Mouse (Mus musculus): ENCODE measurements at regions not wholly inside any gene's neighbourhood (a gene's known extent, or its start where the extent isn't known, plus 50 kb on each side); places are given as distances from the start of the nearest gene placed in this dataset.
A peak's percentile ranks its signal among the peaks of the same experiment; 100 is the strongest.

DNA sequence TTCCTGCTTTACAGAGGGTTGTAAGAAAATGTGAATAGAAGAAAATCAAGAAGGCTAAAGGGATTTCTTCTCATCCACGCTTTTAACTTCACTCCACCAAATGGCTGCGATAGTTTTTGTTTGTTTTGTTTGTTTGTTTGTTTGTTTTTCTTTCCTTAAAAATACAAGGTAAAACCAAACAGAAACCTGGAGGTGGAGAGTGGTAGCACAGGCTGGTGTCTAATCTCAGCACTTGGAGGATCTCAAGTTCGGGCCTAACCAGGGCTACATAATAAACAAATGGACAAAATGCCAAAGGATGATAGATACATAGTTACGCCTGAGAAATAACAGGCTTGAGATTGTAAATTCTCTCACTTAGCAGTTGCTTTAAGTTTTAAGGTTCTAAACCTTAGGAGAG, 50.8 kb upstream of the Mboat1 start:
- no peak for DNase-seq

DNA sequence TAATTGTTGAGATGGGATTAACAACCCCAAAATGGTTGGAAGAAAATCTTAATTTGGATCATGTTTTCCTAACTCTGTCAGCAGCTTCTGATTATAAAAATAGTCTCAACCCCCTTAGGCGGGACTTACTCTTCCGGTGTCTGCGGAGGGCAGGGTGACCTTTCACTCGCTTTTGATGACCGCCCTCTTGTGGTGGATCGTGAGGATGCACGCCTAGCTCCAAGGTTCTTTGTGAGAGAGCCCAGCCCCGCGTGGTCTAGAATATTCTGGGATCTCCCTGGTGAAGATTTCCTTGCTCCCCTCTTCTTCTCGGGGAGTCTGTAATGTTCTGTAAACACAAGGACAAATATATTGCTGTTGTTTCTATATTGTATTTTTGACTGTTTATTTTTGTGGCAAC, 51.3 kb upstream of the Mboat1 start:
- DNase-seq, result peak; percentile 93

DNA sequence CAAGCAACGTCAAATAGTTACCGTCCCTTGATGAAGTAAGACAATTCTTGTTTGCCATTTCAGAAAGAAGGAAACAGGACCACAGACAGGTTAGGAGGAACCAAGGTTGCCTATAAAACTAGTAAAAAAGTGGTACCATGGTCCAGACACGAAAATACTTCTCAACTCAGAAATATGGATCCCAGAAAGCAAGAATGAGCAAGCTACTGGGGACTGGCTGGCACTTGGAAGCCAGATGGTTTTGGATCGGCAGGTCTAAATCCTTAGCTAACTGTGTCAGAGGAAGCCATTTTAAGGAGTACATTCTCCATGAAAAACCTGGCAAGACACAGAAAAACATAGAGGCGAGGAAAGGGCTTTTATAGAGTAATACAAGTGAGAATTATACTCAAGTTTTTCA, 51.9 kb upstream of the Mboat1 start:
- no peak for DNase-seq

DNA sequence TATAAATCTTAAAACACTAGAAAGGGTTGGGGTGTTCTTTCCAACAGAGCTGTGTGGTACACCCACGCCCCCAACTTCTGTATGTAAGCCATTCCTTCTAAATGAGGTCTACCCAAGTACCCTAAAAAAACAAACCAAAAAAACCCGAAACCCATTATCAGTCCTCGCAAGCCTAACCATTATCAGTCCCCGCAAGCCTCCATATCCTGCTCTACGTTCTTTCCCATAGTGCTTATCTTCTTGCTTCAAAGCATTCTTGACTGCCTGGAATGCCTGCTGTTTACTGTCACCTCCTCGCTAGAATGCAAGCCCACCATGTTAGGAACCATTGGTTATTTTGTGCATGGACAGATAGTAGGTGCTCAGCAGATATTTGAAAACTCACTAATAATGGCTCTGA, 52.3 kb upstream of the Mboat1 start:
- peak; percentile 66 for DNase-seq

DNA sequence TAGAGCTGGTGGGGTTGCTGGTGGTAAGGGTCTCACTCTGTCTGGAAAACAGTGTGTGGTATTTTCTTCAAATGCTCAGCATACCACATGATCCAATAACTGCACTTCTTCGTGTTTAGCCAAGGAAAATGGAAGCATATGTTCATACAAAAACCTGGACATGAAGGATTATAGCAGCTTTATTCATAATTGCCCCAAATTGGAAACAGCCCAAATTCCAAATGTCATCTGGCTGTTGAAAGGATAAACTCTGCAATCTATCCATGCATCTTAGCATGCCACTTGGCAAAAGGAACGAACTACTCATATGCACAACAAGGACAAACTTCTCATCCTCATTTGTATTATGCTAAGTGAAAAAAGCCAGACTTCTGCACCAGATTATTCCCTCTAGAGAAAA, 53.5 kb upstream of the Mboat1 start:
- no peak for DNase-seq

DNA sequence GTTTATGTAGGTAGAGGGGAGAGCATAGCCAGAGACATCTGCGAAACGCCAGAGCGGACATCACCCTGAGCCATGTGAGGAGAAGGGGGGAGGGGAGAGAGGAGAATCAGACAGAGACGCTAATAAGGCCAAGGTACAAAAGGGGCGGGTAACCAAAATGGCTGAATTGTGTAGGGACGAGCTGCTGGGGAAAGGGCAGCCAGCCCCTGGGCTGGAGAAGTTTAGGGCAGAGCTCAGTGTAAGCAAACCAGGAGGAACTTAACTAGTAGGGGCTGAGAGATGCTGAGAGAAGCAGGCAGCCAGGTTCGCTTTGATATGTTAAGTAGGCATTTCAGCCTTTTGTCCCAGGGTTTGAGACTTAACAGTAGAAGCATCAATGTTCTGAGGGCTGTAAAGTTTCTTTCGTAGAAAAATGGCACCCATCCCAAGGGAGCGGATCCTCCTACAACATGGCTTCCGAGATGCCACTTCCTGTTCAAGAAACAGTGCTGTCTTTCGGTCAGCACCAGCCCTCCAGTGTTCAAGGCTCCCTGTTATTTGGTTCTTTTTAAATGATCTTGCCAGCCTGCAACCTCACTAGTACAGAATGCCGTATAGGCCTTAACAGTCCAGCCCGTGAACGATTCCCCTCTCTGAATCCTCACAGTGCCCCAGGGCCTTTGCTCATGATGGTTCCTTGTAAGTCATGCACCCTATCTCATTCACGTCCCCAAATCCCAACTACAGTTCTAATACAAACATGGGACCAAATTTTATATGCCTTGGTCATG, 55.4 kb upstream of the Mboat1 start:
- no peak for DNase-seq

DNA sequence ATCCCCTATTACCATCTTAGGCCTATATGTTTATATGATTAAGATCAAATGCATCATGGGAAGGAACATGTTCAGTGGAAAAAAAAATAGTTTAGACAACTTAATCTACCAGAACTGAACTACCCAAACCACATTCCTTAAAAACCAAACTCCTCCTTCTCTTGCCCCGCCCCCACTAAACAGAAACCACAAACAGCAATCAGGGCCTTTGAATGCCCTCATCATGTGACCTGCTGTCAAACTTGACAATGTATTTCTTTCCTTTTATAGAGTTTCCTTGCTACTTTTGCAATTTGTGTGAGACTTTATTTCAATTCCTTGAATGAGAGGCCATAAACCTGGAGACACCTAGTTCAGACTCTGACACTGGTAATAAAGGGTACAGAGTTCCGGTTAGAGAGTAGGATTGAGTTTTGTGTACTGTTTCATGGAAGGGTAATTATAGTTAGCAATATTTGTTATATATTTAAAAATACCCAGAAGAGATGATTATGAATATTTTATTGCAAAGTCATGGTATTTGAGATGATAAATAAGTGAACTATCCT, 61.7 kb upstream of the Mboat1 start:
- DNase-seq, result no peak

GRCm38 (mm10) chr13:30074069-30074468, 62.2 kb upstream of the Mboat1 start:
- no peak for DNase-seq

DNA sequence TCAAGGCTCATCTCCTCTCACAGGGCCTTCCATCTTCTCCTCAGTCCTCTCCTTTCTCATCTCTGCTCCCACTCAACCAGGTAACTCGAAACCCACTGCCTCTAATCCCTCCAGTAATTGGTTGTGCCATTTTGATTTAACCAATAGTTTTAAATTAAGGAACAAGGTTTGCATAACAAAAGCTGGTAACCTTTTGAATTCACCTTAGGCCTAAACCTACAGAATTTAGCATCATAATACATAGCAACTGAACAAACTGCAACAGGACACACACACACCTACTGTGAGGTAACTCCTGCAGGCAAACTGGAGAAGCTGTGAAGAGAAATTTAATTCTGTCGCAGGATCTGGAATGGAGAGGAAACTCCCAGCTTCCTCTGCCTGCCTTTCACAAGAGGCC, 66.9 kb upstream of the Mboat1 start:
- DNase-seq, result no peak

DNA sequence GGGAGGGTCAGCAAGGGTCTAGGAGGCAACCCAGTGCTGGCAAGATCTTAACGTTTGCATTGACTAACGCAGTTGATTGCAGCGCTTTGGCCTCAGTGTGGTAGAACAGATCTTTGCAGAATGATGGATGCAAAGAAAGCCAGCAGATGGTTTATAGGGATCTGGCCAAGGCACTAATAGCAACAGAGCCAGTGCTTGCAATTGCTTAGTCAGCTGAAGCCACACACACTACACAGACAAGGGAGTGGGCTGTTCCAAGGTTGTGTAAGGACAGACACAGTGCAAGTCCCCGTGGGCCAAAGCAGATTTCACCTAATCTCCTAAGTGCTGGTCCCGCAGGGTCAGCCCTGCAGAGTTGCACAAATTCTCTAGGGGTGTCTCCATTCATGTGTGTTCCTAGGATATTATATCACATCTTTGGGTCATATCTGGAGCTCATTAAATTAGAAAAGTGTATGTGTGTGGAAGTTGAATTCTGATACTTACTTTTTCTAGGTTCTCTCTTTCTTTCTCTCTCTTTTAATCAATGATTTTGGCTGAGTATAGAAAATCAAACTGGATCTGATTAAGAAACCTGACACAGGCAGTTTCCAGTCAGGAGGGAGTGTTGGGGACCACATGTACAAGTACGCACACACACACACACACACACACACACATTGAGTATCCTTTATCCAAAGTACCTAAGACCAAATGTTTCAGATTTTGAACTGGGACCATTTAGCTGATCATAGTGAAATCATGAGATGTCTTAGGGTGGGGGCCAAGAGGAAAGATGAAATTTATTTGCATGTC, 68.5 kb upstream of the Mboat1 start:
- DNase-seq, result no peak

- no peak for DNase-seq
These were observed 70.8 kb upstream of the Mboat1 start for GRCm38 (mm10) chr13:30065520-30065919.

DNA sequence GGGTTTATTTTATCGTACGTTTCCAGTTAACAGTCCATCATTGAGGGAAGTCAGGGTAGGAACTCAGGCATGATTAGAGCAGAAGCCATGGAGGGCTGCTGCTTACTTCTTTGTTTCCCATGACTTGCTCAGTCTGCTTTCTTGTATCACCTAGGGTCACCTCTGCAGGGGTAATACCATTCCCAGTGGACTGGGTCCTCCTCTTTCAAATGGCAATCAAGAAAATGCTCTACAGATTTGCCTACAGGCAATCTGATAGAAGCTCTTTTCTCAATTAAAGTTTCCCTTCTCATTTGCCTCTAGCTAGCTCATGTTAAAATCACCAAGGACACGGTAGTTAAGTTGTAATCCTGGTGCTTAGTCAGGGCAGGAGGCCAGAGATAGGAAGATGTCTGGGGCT, 72.5 kb upstream of the Mboat1 start:
- DNase-seq, result no peak

GRCm38 (mm10) chr13:30062285-30062684, 74.0 kb upstream of the Mboat1 start:
- no peak for DNase-seq

GRCm38 (mm10) chr13:30055141-30055645, 69.3 kb upstream of the E2f3 start:
- no peak for DNase-seq

- no peak for DNase-seq
These were observed 66.2 kb upstream of the E2f3 start for GRCm38 (mm10) chr13:30051891-30052550.

- DNase-seq, result no peak
These were observed 65.1 kb upstream of the E2f3 start for GRCm38 (mm10) chr13:30050745-30051508.

DNA sequence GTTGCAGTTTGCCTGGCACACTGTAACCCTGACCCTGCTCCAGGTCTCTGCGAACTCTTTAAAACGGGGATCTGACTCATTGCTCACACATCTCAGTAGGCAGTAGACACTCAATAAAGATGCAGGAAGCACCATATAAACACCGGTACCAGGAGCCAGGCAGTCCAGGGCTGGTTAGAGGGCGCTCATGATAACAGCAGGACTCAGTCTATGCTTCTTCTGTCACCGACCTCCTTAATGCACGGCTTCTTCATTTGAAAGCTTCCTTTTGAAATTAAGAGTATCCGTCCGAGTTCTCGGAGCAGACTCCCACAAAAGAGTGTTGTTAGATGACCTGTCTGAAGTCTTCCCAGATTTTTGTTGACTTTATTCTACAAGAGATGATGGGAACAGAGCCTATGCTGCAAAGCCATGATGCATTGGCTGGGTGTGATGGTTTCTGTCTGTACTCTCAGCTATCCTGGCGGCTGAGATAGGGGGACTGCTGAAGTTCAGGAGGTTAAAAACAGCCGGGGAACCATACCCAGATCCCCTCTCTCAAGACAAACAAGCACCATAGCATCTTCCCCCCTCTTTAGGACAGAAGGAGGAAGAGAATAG, 62.5 kb upstream of the E2f3 start:
- DNase-seq, result no peak

GRCm38 (mm10) chr13:30046504-30047169, 60.8 kb upstream of the E2f3 start:
- no peak for DNase-seq

DNA sequence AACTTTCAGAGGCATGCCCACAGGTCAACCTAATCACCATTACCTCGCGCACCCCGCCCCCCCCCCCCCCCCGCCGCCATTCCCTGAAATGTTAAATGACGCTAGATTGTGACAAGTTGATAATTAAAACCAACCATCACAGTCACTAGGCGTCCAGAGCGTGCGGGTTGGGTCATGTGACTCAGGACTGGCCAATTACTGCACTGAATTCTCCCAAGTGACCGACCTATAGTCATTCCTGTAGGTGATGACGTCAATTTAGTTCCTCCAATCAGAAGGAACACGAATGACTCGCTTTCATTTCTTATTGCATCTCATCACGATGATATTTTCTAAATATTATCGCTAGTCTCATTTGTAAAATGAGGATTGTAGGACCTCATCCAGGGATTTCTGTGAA, 60.2 kb upstream of the E2f3 start:
- no peak for DNase-seq

DNA sequence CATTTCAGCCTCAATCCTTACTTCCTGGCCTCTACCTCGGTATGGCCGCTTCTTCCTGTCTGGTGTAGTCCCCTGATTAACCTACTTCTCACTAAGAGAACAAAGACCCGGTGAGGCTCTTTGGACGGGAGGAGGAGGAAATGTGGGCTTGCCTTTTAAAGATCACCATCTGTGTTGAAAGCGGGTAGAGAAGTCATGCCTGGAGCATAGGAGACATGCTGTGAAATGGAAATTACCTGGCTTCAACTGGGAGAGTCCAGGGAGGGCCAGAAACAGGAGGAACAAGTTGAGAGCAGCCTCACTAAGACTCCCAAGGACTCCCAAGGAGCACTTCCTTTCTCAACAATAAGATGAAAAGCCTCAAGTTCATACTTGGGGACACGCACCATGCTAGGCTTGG, 59.4 kb upstream of the E2f3 start:
- DNase-seq, result no peak

DNA sequence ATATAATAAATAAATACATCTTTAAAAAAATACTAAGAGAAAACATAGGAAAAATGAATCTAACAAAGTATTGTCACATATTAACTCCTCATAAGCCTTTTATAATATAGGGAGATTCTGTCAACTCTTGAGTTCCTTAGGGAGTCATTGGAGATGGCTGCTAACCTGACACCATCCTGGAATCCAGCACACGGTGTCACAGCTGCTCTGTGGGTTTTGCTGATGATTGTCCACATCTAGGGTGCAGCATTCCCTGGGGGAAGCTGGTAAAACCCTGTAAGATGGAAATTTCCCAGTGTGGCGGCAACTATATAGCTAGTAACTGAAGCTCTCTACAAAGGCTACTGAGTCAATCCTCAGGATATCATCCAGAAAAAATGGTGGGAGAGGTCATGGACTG, 58.9 kb upstream of the E2f3 start:
- no peak for DNase-seq
